Mouse (Mus musculus) layer of hippocampus, adult 8-10 months (tissue): ENCODE data around the gene Trim8. TPM values are rescaled to one million over a fixed set of nuclear protein-coding genes. Genes with fewer than 3 reads are reported as not detected.

Source experiments
- DNase-seq, 2 experiments: peaks; one replicate each; pipeline ENCODE4 v3.0.0; 2022; ENCODE audit warnings: low spot score in 2 of 2
- total RNA-seq, 4 experiments: library from RNA; stranded (reverse); gene quantifications; 2 replicates each; pipeline ENCODE4 v1.2.4; 2022

Trim8 gene
- total RNA-seq, 4 experiments from 2014 or later: 91.0 to 98.4 (median 93.7) TPM

DNA sequence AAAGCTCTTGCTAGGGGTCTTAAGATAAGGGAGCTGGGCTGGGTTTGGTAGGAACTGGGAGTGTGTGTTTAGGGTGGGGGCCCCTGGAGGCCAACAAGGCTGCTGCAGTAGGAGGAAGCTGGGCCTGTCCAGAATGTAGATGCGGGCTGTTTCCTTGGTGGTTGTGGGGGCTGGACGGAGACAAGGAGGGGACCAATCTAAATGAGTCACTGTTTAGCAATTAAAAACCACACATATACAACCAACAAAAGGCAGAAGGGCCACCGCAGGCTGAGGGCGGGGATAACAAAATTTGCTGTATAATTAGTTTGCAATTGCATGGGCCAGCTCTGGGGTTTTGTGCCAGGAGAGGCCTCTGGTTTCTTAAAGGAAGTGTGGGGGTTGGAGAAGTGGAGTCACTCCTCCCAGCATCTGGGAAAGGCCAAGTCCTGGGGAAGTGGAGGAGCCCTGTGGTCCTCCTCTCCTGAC, 2.6 kb downstream of the Trim8 start:
- DNase-seq: peak in 1 of 2 experiments; percentile 42

DNA sequence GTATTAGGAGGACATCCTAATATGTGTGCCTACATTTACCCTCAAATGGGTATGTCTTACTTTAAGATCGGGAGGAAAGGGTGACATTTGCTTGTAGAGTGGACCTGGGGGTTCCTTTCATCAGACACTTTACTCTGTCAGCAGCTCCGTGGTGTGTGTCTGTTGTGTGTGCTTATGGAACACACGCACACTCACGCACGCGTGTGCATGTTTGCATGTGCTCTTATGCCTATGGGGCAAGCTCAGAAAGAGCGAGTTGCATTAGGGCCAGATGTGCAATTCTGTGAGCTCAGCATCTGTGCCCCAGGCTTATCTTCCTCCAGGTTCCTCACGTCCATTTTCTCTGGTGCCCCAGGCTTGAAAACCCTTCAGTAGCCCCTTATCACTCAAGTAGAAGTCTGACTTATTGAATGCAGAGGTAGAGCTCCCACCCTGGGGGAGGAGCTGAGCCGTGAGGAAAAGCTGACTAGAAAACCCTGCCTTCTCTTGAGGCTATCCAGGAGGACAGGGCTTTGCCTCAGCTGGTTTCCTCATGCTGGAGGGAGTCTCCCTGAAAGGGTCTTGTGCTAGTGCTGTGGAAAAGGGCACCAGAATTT, 3.4 kb downstream of the Trim8 start:
- DNase-seq: no peak

DNA sequence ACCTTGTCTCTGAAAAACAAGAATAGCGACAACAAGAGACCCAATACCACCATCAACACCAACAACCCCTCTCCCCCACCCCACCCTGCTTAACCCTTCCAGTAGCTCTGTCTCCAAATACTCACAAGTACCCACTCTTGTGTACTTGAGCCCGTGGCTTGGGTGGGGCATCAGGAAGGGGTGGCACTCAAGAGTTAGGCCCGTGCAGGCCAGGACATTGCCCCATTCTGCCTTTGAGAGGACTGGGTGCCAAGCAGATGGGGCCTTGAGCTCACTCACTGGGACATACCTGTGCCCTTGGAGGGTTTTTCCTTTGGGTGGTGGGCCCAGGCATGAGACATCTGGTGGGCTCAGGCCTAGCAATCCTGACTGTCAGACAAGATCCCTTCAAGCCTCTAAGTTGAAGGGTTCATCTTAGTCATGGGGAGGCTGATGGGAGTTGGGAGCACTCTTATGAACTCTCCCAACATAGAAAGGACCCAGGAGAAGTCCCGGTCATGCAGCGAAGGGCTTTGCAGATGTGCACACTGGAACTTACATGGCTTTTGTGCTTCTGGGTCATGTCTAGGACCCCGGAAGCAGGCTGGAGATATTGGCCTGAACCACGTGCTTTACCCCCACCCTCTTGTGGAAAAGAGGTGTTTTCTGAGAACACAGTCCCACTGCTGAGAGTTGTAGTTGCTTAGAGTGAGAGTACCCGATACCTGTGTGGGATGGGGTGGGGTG, 4.3 kb downstream of the Trim8 start:
- no peak for DNase-seq

DNA sequence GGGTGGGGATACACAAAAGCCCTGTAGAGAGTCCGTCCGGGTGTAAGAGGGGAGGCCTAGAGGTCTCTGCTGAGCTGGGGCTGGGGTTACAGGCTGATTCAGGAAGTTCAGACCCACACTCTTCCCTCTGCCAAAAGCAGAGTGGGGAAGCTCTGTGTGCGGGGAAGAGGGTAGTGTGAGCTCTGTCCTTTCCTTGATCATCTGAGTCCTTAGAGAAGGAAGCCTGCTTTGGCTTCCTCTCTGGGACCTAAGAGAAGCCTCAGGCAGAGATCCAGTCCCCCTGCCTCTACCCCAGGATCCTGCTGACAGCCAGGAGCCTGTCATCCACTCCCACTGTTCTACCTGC, 4.8 kb downstream of the Trim8 start:
- no peak for DNase-seq

DNA sequence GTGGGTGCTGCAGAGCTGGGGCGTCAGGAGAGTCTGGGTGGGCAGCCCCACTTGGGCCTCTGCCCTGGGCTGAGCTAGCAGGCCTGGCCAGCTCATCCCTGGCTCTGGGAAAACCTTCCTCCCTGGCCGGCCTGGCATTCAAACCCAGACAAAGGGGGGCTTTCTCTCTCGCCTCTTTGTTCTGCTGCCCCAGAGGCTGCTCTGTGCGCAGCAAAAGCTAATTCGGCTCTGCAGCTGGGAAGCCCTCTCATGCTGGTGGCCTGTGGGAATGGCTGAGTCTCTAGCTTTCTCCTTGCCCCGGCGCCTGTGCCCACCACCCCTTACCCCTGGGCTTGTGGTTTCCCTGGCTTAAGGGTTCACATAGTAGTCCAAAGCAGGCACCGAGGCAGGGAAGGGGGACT, 5.7 kb downstream of the Trim8 start:
- DNase-seq: no peak

DNA sequence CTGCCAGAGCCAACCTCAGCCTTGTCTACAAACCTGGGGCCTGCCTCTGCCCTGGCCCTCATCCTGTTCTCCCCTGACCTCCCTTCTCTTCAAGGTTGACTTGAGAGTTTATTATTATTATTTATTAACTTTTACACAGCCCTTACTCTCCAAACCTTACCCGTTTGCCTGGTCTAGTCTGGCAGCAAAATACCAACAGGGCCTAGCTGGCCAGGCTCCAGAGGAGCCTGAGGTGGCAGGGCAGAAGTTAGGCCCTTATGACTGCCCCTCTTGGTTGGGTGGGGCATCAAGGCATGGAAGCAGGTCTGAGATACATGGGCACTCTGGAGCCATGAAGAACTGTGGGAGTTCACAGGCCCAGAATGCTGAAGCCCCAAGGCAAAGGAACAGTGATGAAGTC, 6.3 kb downstream of the Trim8 start:
- no peak for DNase-seq

DNA sequence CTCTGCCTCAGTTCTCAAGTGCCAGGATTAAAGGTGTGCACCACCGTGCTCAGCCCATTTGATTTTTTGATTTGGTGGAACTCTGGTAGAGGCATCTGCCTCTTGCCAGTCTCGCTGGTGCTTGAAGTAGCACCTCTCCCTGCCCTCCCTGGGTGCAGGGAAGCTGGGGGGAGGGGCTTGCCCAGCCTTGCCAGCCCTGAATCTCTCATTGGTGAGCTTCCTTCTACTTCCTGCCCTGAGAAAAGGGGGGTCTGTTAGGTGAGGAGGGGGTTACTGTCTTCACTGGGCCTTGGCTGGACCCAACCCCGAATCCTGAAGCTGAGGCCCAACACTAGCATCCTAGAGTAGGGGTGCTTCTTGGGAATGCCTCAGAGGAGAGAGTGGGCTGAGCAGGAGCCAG, 7.2 kb downstream of the Trim8 start:
- no peak for DNase-seq

DNA sequence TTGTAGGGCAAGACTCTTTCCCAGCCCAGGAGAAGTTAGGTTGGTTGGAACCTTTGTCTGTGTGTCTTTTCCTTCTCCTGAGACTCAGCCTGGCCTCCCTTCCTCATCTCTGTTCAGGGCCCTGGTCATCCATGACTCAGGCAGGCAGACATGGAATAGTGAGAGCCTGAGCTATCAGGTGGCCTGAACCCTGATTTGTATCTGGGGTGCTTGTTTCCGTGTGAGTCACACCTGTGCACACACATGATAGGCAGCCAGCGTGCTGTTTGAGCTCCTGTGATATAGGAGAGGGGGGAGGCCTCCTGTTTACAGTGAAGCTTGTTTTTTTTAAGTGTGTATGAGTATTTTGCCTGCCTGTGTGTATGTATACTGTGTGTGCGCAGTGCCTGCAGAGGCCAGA, 7.7 kb downstream of the Trim8 start:
- DNase-seq: no peak

DNA sequence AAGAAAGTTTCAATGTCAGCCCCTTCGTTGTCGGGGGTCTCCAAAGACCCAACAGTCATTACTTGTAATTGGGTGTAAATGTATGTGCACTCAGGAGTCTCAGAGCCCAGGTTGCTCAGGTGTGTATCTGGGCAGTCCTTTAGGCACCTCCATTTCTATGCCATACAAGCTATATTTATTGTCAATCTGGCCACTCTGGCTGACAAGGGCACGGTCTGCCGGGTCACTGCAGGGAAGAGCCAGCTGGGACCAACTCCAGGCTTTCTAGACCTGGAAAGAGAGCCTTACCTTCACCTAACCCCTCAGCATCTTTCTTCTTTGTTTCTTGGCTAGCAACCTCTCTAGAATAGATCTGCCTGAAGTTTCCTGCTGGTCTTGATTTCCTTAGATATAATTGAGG, 8.2 kb downstream of the Trim8 start:
- DNase-seq: no peak

DNA sequence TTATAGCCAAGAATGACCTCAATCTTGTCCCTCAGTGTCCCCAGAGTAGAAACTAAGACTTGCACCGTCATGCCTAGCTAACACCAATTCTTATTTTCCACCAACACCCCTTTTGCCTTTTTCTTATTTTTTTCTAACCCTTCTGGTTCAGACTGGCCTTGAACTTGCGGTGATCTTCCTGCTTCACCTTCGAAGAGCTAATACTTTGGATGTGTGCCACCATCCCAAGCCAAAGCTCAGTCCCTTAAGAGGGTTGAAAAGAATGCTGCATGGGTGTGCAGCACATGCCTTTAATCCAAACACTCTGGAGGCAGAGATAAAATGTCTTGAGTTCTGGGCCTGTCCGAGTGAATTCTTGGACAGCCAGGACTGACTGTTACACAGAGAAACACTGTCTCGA, 8.9 kb downstream of the Trim8 start:
- no peak for DNase-seq

DNA sequence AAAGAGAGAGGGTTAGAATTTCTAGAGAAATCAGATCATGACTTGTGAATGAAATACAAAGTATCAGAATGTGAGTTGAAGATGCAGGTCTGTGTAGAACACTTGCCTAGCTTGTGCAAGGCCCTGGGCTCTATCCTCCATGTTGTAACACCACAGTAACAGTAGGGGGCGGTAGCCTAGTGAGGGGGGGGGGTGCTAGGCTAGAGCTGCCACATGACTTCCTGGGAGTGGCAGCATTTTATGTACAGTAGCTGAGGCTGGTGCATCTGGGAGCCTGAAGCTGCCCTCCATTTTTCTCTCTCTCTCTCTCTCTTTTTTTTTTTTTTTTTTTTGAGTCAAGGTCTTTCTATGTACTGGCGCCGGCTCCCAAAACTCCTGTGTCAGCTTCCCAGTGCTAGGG, 9.3 kb downstream of the Trim8 start:
- DNase-seq: no peak

DNA sequence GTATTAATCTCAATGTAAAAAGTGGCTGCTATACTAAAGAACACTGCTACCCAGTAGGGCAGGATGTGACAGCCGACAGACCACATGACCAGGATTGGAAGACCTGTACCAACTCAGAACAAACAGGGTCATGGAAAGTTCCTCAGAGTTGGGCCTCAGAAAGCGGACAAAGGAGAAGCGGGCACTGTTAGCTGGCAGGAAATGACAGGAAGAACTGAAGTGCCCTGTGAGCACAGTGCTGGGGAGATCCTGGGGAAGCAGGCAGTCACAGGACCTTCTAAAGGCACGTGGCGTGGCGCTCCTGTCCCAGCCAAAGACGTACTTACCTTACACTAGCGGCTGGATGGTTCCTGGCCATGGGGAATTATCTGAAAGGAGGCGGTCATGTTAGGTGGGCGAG, 9.8 kb downstream of the Trim8 start:
- no peak for DNase-seq

DNA sequence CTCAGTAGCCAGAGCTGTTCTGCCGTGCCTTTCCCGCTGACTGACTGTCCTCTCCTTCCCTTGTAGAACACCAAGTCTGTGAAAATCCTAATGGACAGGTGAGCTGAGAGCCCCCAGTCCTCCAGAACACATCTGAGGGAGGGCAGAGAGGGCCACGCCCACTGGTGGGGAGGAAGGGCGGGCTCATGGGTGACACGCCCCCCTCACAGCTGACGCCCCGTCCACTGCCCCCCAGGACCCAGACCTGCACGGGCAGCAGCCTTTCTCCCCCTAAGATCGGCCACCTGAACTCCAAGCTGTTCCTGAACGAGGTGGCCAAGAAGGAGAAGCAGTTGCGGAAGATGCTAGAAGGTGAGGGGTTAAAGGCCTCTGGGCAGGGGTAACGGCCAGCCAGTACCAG, 12.9 kb downstream of the Trim8 start:
- no peak for DNase-seq

DNA sequence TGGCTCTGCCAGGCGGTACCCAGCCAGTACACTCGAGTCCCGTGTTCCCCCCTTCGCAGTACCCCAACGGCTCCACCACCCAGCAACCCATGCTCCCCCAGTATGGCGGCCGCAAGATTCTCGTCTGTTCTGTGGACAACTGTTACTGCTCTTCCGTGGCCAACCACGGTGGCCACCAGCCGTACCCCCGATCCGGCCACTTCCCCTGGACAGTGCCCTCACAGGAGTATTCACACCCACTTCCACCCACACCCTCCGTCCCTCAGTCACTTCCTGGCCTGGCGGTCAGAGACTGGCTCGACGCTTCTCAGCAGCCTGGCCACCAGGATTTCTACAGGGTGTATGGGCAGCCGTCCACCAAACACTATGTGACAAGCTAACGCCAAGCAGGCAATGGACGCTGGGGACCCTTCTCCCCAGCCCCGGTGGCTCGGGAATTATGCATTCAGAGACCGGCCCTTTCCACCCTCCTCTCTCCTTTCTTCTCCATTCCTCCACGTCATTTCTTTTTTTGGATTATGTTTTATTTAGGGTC, 13.9 kb downstream of the Trim8 start:
- no peak for DNase-seq

DNA sequence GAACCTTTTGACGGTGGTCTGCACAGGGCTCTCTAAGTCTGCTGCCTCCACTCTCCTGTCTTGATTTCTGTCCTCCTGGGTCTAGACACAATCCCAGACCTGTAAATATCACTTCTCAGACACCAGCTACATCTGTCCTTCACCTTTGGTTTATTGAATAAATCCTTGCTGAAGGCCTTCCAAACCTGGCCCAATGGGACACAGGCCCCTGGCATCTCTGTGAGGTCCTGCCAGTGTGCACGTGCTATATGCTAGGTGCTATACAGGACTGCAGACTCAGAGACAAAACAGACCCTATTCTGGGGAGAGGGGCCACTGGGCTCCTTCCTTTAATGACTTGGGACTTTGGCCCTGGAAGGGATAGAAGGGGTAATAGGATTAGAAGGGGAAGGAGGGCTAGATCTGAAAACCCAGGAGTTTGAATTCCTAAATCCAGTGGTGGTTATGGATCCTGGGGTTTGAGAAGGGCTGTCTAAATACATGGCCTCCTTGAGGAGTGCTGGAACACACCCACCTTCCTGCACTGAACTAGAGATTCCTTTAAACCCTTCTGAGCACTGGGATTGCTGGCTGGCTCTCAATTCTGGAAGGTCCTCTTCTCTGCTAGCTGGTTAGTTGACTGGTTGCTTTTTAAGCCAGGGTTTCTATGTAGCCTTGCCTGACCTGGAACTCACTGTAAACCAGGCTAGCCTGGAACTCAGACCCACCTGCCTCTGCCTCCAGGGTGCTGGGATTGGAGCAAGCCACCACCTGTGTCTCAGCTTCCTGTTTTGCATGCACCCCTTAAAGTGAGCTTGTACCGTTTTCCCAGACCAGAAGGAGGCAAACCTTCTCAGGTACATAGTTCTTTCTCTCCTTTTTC, 15.4 kb downstream of the Trim8 start:
- DNase-seq: peak in 1 of 2 experiments; percentile 4

DNA sequence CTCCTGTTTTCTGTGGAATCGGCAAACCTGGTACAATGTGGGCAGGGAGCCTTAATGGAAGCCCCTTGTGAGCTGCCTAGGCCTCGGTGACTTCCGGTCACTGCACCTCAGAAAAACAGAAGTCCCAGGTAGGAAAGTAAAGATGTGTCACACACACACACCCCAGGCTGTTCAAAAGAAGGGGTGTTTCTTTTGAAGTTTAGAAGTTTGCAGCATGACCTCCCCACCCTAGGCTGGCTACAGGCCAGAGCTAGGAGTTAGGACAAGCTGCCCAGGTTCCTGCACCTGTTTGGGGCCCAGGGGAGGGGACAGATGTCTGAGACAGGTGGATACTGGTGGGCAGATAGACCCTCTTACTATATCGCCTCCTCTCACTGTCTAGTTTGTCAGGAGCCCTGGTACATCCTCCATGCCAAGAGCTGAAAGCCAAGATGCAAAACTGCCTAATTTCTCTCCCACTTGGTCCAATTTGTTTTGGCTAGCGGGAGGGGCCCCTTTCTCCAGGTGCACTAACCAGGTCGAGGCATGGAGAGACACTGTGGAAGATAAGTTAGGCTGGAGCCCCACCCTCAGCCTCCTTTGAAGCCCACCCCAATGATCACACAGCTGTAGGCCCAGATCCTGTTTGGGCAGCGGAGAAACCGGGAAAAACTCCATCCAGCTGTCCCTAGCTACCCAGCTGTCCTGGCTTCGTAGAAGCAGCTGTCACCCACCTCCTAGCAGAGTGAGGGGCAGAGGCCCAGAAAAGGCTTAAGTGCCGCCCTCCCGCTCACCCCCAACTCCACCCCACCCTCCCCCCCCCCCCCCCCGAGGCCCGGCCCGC, 16.2 kb downstream of the Trim8 start:
- DNase-seq: peak in 1 of 2 experiments; percentile 11

DNA sequence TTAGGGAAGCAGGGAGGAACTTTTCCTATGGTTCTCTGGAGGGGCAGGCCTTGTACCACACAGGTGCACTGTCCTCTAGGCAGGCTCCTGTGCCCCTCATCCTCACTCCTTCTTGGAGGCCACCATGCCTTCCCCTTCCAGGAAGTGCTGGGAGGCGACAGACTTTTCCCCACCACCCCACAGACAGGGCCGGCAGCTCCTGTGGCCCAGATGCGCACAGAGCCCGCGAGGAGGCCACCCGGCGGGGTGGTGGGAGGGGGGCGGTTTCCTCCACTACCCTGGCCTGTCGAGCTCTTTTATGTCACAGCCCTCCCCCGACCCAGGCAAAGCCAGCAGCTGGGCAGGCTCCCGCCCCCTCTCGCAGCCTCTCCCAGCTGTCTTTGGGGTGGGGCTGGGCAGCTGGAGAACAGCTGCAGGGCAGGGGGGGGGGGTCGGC, 16.9 kb downstream of the Trim8 start:
- DNase-seq: peak in 1 of 2 experiments; percentile 5

DNA sequence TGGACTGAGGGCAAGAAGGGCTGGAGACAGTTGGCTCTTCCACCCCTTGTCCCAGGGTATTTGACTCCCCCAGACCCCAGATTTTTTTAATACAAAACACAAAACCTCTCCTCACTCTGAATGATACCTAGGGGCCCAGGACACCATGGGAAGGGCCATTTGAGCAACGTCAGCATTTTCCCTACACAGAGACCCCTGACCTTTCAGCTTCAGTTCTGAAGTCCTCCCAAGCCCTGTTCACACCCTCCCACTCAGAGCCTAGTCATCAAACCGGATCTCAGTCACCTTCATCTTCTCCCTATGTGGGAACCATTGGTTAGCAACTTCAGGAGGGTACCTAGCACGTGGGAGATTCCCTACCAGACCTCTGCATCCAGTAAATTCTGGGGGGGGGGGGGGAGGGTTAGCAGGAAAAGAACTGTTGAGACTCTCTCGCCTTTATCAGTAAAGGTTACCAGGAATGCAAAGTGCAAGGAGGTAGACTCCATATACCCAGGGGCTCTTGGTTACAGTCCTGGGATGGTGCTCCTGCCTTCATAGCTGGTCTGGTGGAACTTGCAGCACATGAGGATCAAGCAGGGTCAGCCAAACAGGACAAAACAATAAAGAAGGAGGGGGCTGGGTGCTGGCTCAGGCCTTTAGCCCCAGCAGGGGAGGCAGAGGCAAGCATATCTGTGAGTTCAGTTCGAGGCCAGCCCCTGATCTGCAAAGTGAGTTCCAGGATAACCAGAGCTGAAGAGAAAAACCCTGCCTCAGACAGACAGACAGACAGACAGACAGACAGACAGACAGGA, 17.5 kb downstream of the Trim8 start:
- DNase-seq: peak in 1 of 2 experiments; percentile 8

DNA sequence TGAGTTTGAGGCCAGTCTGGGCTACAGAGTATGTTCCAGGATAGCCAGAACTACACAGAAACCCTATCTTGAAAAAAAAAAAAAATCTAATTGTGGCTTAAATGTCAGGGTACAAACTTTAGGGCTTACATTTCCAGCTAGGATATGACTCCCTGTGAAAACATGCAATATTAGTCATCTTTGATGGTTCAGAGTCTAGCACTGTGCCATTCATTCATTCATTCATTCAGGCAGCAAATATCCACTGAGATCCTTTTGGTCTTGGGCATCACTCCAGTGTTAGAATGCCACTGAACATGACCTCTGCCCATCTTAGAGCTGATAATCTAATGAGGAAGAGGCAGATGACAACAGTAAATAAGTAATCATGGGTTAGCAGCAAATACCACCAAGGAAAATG, 20.2 kb downstream of the Trim8 start:
- DNase-seq: no peak

DNA sequence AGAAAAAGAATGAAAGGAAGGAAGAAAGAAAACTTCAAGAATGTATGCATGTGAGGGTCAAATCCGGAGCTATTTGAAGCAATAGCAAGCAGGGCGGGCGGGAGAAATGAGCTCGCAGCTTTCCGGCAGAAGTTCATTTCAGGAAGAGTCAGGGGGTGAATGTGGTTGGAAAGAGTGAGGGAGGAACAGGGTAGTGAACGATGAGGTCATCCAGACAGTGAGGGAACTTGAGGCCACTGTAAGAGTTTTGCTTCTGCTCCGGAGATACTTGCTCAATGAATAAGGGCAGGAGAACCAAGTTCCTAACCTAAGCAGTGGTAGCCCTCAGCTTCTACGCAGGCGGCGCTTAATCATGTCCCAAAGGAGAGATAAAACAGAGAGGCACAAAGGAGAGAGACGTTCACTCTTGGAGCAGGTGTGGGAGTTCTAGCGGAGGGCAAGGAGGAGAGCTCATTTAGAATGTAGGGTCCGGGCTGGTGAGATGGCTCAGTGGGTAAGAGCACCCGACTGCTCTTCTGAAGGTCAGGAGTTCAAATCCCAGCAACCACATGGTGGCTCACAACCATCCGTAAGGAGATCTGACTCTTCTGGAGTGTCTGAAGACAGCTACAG, 21.0 kb downstream of the Trim8 start:
- DNase-seq: no peak
